Mouse (Mus musculus): Measurements from ENCODE around the gene Ckb. TPM values are rescaled to one million over a fixed set of nuclear protein-coding genes. Genes with fewer than 3 reads are reported as not detected.

Gene Ckb
- polyA plus RNA-seq, 1 experiment from 2014 or later, result 2,900 TPM

DNA sequence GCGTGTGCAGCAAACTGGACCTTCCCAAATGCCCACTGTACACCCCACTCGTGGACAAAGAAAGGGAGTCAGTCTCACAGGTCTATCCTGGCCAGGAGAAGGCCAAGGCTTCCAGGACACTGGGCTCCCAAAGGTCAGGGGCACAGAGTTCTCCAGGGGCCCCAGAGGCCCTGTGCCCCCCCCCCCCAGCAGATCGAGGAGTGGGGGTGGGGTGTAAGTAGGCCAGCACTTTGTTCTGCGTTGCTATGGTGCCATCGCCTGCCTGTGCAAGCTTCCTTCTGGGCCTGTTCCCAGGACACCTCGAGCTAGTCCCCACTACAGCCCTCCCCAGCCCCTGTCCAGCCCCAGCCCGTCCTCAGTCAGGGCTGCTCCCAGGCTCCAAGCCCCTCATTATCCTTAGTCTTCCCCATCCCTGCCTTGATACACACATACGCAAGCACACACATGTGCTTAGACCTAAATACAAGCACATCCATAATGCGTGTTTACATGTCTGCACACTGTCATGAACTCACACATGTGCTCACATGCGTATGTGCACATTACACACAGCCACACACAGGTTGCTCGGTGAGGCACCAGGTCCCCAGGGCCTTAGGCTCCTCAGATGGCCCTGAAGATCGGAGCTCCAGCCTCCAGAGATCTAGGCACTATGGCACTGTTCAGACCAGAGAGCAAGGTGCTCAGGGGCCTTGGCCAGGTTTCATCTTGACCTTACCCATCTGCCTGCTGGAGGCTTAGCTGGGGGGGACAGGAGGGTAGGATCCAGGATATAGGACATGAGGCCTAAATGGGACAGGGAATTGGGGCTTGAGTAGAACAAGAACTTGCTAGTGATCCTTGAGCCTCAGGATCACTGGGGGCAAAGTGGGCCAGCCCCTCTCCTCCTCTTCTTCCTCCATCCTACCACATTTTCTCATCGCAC is 23.0 kb upstream of the Ckb start:
- ATAC-seq (ENCODE audit: low FRiP score) (peak; percentile 51), DNase-seq (ENCODE audit: low spot score, missing footprints) (peak; percentile 97)
- peaks cover 60% of the 10 kb centered on the region for H3K4me1 ChIP-seq (ENCODE audit: control insufficient read depth, insufficient read depth, low read length)
- H3K27me3 ChIP-seq (ENCODE audit: control insufficient read depth, insufficient read depth, low read length), result no peaks in the 10 kb centered on the region
- H3K36me3 ChIP-seq (ENCODE audit: control insufficient read depth, insufficient read depth, low read length), result no peaks in the 10 kb centered on the region
- no peak overlapping the region for H3K4me3 ChIP-seq (ENCODE audit: low read depth, low read length)
- H3K27ac ChIP-seq (ENCODE audit: low read depth, low read length), result peak overlapping the region; percentile 98
- H3K4me2 ChIP-seq, result peak overlapping the region; percentile 45
- peak overlapping the region; percentile 71 for H3K9ac ChIP-seq (ENCODE audit: low read length)
- WGBS, result 33% methylated on average over 13 of the region's 13 CpGs
- no peaks in the 10 kb centered on the region for H3K9me3 ChIP-seq (ENCODE audit: control insufficient read depth, low read length)

DNA sequence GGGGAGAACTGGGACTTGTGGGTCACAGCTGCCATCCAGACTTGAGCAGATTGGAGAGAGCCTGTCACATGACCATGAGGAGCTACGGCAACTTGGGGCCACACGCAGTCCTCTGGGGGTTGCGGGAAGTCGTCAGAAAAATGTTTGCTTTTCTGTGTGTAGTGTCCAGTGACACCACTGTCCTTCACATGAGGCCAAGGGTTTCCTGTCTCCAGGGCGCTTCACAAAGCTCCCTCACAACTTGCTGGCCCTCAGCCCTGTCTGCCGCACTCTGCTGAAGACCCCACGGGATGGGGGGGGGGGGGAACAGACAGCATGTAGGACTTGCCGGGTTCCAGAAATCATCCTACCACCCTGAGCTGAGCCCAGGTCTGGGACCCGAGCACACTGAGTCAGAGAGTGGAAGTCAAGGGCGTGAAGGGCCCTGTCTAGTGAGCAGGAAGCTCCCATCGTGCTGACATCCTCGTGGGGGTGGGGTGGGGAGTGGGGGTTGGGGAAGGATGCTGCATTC is 22.2 kb upstream of the Ckb start:
- peak overlapping the region; percentile 71 for H3K9ac ChIP-seq (ENCODE audit: low read length)
- no peaks in the 10 kb centered on the region for H3K27me3 ChIP-seq (ENCODE audit: control insufficient read depth, insufficient read depth, low read length)
- 0 out of 2 replicates have a peak overlapping the region, but pooled peaks have one; percentile 12 for H3K4me3 ChIP-seq (ENCODE audit: low read depth, low read length)
- H3K4me1 ChIP-seq (ENCODE audit: control insufficient read depth, insufficient read depth, low read length), result peaks cover 65% of the 10 kb centered on the region
- ATAC-seq (ENCODE audit: low FRiP score), result peak; percentile 13
- WGBS, result 1% methylated on average over 12 of the region's 12 CpGs
- DNase-seq (ENCODE audit: low spot score, missing footprints), result no peak
- peak overlapping the region; percentile 45 for H3K4me2 ChIP-seq
- no peaks in the 10 kb centered on the region for H3K36me3 ChIP-seq (ENCODE audit: control insufficient read depth, insufficient read depth, low read length)
- peak overlapping the region; percentile 98 for H3K27ac ChIP-seq (ENCODE audit: low read depth, low read length)
- no peaks in the 10 kb centered on the region for H3K9me3 ChIP-seq (ENCODE audit: control insufficient read depth, low read length)

DNA sequence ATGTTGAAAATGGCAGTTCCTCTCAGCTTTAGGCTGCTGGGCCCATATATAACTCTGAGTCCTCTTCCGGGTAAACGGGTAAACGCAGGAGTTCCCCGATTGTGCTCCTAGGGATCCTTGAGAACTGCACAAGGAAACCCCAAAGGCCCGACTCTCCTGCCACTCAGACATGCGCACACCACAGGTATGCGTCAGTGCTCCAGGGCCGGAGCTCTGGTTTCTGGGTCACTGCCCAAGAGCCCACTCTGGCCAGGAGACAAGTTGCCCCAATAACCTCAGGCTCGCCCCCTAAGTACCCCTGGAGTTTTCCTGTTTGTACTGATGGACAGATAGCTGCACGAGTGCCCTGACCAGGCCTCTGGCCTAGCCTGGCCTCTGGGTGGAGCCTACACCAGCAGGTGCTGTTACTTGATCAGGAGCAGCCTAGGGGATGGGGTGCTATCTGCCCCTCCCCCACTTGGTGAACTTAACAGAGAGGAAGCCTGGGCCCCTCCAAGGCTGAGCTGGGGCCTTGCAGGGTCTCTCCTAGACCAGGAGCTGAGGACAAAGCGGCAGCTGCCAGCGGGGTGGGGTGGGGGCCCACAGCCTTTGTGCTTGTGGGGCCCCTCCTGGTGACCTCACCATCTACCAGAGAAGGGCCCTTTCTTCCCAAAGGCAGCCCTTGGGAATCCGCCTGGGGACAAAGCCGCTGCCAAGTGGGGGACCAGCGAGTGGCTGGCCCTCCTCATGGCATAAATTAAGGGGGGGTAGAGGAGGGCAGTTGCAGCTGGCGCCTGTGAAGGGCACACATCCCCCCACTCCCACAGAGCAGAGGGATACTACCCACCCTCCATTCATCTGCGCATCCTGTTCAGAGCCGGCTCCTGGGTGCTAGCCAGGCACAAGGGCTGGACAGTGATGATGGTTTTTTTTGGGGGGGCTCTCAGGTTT is 21.5 kb upstream of the Ckb start:
- 0 out of 2 replicates have a peak overlapping the region, but pooled peaks have one; percentile 12 for H3K4me3 ChIP-seq (ENCODE audit: low read depth, low read length)
- peaks cover 65% of the 10 kb centered on the region for H3K4me1 ChIP-seq (ENCODE audit: control insufficient read depth, insufficient read depth, low read length)

DNA sequence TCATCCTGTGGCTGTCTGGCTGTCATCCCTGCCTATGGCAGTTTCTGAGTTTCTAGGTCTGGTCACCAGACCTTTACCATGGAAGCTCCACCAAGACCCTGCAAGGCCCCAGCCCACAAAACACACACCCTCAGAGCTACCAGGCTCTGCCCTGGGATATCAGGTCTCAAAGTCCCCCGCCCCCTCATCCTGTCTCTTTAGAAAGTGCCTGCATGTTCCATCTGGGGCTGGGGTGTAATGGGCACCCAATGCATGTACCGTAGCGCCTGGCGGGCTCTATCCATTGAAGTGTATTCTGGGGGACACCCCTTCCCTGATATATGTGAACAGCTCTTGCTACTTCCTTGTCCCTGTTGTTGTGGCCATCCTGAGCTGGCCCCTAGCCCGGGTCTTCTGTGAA is 20.8 kb upstream of the Ckb start:
- WGBS, result 73% methylated on average over 5 of the region's 5 CpGs
- H3K27me3 ChIP-seq (ENCODE audit: control insufficient read depth, insufficient read depth, low read length), result no peaks in the 10 kb centered on the region

More for the DNA sequence above, 21.5 kb upstream of the Ckb start:
- 15% methylated on average over 18 of the region's 18 CpGs for WGBS
- ATAC-seq (ENCODE audit: low FRiP score) (peak; percentile 87), DNase-seq (ENCODE audit: low spot score, missing footprints) (peak; percentile 98)
- Histone ChIP-seq H3K27me3 (ENCODE audit: control insufficient read depth, insufficient read depth, low read length) (no peaks in the 10 kb centered on the region), H3K27ac (ENCODE audit: low read depth, low read length) (peak overlapping the region; percentile 98), H3K36me3 (ENCODE audit: control insufficient read depth, insufficient read depth, low read length) (no peaks in the 10 kb centered on the region), H3K4me2 (peak overlapping the region; percentile 45), H3K9ac (ENCODE audit: low read length) (peak overlapping the region; percentile 71), H3K9me3 (ENCODE audit: control insufficient read depth, low read length) (no peaks in the 10 kb centered on the region)

DNA sequence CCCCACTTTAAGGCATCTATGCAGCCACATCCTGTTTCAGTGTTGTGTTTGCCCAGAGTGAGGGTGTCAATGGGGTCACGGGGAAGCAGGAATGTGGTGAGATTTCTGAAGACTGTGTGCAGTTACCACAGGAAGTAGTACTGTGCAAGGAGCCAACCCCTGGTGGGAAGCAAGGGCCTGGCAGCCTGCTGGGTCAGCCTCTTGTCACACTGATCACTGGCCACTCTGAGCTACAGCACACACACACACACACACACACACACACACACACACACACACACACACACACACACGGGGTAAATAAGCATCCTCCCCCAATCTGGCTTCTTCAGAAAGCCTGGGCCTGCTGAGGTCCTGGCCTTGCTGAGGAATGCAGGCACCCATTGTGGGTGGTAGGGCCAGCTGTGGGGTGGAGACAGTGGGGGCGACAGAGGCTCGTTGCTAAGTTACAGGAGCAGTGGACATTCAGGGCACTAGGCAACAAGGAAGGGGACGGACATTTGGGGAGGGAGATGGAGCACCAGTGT is 19.3 kb upstream of the Ckb start:
- H3K9me3 ChIP-seq (ENCODE audit: control insufficient read depth, low read length), result no peaks in the 10 kb centered on the region
- 0 out of 2 replicates have a peak overlapping the region, but pooled peaks have one; percentile 2 for H3K4me2 ChIP-seq
- WGBS, result 3% methylated on average over 5 of the region's 5 CpGs
- no peaks in the 10 kb centered on the region for H3K27me3 ChIP-seq (ENCODE audit: control insufficient read depth, insufficient read depth, low read length)
- peak; percentile 95 for DNase-seq (ENCODE audit: low spot score, missing footprints)
- H3K27ac ChIP-seq (ENCODE audit: low read depth, low read length), result peak overlapping the region; percentile 98
- peaks cover 84% of the 10 kb centered on the region for H3K4me1 ChIP-seq (ENCODE audit: control insufficient read depth, insufficient read depth, low read length)
- H3K9ac ChIP-seq (ENCODE audit: low read length), result peak overlapping the region; percentile 59
- H3K36me3 ChIP-seq (ENCODE audit: control insufficient read depth, insufficient read depth, low read length), result no peaks in the 10 kb centered on the region
- no peak overlapping the region for H3K4me3 ChIP-seq (ENCODE audit: low read depth, low read length)
- peak; percentile 45 for ATAC-seq (ENCODE audit: low FRiP score)

More for the DNA sequence above, 20.8 kb upstream of the Ckb start:
- H3K9me3 ChIP-seq (ENCODE audit: control insufficient read depth, low read length), result no peaks in the 10 kb centered on the region
- ATAC-seq (ENCODE audit: low FRiP score) (no peak), DNase-seq (ENCODE audit: low spot score, missing footprints) (peak; percentile 87)
- H3K27ac ChIP-seq (ENCODE audit: low read depth, low read length), result peak overlapping the region; percentile 98
- H3K4me1 ChIP-seq (ENCODE audit: control insufficient read depth, insufficient read depth, low read length), result peaks cover 71% of the 10 kb centered on the region
- peak overlapping the region; percentile 45 for H3K4me2 ChIP-seq
- H3K4me3 ChIP-seq (ENCODE audit: low read depth, low read length), result no peak overlapping the region
- H3K36me3 ChIP-seq (ENCODE audit: control insufficient read depth, insufficient read depth, low read length), result no peaks in the 10 kb centered on the region
- peak overlapping the region; percentile 71 for H3K9ac ChIP-seq (ENCODE audit: low read length)

DNA sequence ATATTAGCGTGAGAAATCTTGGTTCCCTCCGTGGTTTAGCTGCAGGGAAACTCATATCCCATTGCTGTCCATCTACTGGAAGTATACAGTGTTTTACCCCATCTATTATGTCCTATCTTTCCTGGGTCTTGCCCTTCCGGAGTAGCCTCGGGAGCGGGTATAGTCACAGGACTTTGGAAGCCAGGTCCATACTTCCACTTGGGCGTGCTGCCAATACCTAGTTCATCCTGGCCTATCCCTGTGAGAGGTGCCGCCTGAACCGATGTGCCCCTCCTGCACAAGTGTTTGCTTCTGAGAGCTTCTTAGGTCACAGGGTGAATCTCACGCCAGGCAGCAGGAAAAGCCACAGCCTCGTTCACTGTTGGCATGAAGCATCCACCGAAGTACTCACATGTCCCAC is 17.3 kb upstream of the Ckb start:
- ATAC-seq (ENCODE audit: low FRiP score) (no peak), DNase-seq (ENCODE audit: low spot score, missing footprints) (no peak)
- Histone ChIP-seq H3K27me3 (ENCODE audit: control insufficient read depth, insufficient read depth, low read length) (no peaks in the 10 kb centered on the region), H3K4me1 (ENCODE audit: control insufficient read depth, insufficient read depth, low read length) (peaks cover 65% of the 10 kb centered on the region), H3K27ac (ENCODE audit: low read depth, low read length) (no peak overlapping the region), H3K9ac (ENCODE audit: low read length) (no peak overlapping the region), H3K9me3 (ENCODE audit: control insufficient read depth, low read length) (no peaks in the 10 kb centered on the region), H3K4me3 (ENCODE audit: low read depth, low read length) (no peak overlapping the region), H3K36me3 (ENCODE audit: control insufficient read depth, insufficient read depth, low read length) (no peaks in the 10 kb centered on the region), H3K4me2 (no peak overlapping the region)
- WGBS, result 92% methylated on average over 11 of the region's 11 CpGs

DNA sequence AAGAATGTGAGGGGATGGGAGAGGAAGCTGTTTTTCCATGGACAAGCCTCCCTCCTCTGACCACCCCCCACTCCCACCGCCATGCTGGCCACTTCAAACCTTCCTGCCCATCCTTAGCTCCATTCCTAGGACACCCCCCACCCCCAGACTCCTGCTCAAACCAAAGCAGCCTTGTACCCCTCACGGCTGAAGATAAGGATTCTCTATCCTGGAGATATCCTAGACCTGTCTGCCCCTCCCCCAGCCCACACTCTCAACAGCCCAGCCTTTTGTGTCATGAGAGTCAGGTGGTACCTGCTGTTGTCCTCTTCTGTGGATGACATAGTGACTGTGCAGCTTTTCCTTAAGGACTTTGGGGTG is 15.9 kb upstream of the Ckb start:
- H3K27me3 ChIP-seq (ENCODE audit: control insufficient read depth, insufficient read depth, low read length), result no peaks in the 10 kb centered on the region
- no peaks in the 10 kb centered on the region for H3K36me3 ChIP-seq (ENCODE audit: control insufficient read depth, insufficient read depth, low read length)
- peak overlapping the region; percentile 83 for H3K27ac ChIP-seq (ENCODE audit: low read depth, low read length)
- ATAC-seq (ENCODE audit: low FRiP score), result no peak
- peak overlapping the region; percentile 30; the same call in 1 of the 2 replicates for H3K9ac ChIP-seq (ENCODE audit: low read length)
- H3K4me3 ChIP-seq (ENCODE audit: low read depth, low read length), result no peak overlapping the region
- H3K4me1 ChIP-seq (ENCODE audit: control insufficient read depth, insufficient read depth, low read length), result peaks cover 52% of the 10 kb centered on the region
- DNase-seq (ENCODE audit: low spot score, missing footprints), result peak; percentile 90
- no peaks in the 10 kb centered on the region for H3K9me3 ChIP-seq (ENCODE audit: control insufficient read depth, low read length)
- WGBS, result 24% methylated on average over 2 of the region's 2 CpGs
- peak overlapping the region; percentile 6; the same call in 1 of the 2 replicates for H3K4me2 ChIP-seq

DNA sequence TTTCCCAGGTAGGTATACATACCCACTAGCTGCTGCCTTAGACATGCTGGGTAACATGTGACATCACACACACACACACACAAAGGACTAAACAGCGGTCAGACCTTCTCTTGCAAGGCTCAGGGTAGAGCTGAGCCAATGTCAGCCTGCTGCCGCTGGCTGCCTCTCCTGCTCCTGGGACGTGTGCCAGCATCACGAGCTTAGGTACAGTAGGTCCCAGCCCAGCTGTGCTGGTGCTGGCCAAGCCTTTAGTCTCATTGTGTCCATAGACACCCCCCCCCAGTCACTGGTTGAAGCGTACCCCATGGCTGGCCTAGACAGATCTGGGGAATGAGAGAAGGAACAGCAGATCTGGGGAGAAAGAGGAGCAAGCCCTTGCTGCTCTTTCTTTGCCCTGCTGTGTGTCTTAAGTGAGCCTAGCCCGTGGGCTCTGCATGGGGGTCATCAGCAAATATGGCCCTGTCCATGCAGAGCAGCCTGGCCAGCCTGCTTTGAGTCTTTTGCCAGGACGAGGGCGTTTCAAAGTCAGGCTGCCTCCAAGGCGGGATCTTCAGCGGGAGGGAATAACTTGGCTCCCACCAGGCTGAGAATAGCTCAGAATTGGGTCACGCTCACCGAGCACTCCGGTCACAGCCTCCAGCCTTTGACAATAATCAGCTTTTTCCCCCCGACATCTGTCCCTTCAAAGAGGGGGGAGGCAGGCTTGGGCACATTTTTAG is 15.4 kb upstream of the Ckb start:
- Histone ChIP-seq H3K36me3 (ENCODE audit: control insufficient read depth, insufficient read depth, low read length) (peaks cover under 1% of the 10 kb centered on the region; the same call in 1 of the 2 replicates), H3K9me3 (ENCODE audit: control insufficient read depth, low read length) (no peaks in the 10 kb centered on the region), H3K27ac (ENCODE audit: low read depth, low read length) (peak overlapping the region; percentile 83), H3K4me1 (ENCODE audit: control insufficient read depth, insufficient read depth, low read length) (peaks cover 46% of the 10 kb centered on the region), H3K4me3 (ENCODE audit: low read depth, low read length) (no peak overlapping the region), H3K27me3 (ENCODE audit: control insufficient read depth, insufficient read depth, low read length) (no peaks in the 10 kb centered on the region), H3K4me2 (peak overlapping the region; percentile 6; the same call in 1 of the 2 replicates), H3K9ac (ENCODE audit: low read length) (peak overlapping the region; percentile 41)
- WGBS, result 22% methylated on average over 14 of the region's 14 CpGs
- DNase-seq (ENCODE audit: low spot score, missing footprints) (peak; percentile 92), ATAC-seq (ENCODE audit: low FRiP score) (no peak)

All from midbrain, embryonic 11.5 days (tissue).